8 mouse cellular contexts compared by ENCODE assay signal in genomic region chr7:15929910-15930309, GRCm38 (mm10). TPM values are rescaled to one million over a fixed set of nuclear protein-coding genes. Genes with fewer than 3 reads are reported as not detected.
DNase-seq lines count a peak whose midpoint lies in the region; ATAC-seq and TF ChIP-seq lines count a peak whose summit lies in the region.

No protein-coding gene starts in this region.

- H3K79me2 ChIP-seq in heart, adult 2 months (replicated peaks; ENCODE audit: control insufficient read depth, insufficient read depth, low read length): no peaks in the 10 kb centered on the region

- DNase-seq in urinary bladder, adult 18-20 months (ENCODE audit: low spot score in 2 of 2): peak; percentile 46 to 56
- no peak for DNase-seq in urinary bladder, postnatal 10 days (ENCODE audit: low spot score)
- DNase-seq in adrenal gland, postnatal 36 days: peak; percentile 76 to 91
- peak; percentile 77 to 83 for DNase-seq in heart, adult 2 months
- DNase-seq in limb, embryonic 10.5 days (ENCODE audit: low spot score): peak; percentile 62
- peak; percentile 30 for DNase-seq in midbrain, embryonic 14.5 days
- DNase-seq in thymus, postnatal 36 days: peak; percentile 54 to 59
- no peak for DNase-seq in cerebellum, adult 9-10 months

- peaks cover 12% of the 10 kb centered on the region for H3K36me3 ChIP-seq in heart, adult 2 months (ENCODE audit: control insufficient read depth, insufficient read depth, low read length)
- H3K36me3 ChIP-seq in limb, embryonic 10.5 days: peaks cover 2% of the 10 kb centered on the region; the same call in 1 of the 2 replicates
- no peaks in the 10 kb centered on the region for H3K36me3 ChIP-seq in midbrain, embryonic 14.5 days (ENCODE audit: control insufficient read depth, insufficient read depth, low read length)

- TF ChIP-seq POLR2A in heart, adult 2 months (IDR thresholded peaks at IDR 0.05; ENCODE audit: insufficient read depth, low read depth, low read length): 0 out of 2 replicates have a peak, but pooled peaks have one; percentile 33

- TF ChIP-seq EP300 in heart, adult 2 months (IDR thresholded peaks at IDR 0.05; ENCODE audit: insufficient read depth, low read depth, low read length): peak; percentile 90

- H3K4me3 ChIP-seq in heart, adult 2 months: no peak overlapping the region
- H3K4me3 ChIP-seq in limb, embryonic 10.5 days: no peak overlapping the region
- H3K4me3 ChIP-seq in midbrain, embryonic 14.5 days (replicated peaks; ENCODE audit: low read depth, low read length): no peak overlapping the region

- H3K9me3 ChIP-seq in limb, embryonic 10.5 days (replicated peaks): no peaks in the 10 kb centered on the region
- no peaks in the 10 kb centered on the region for H3K9me3 ChIP-seq in midbrain, embryonic 14.5 days (ENCODE audit: control insufficient read depth, low read length)

- H3K4me1 ChIP-seq in heart, adult 2 months (ENCODE audit: control insufficient read depth, insufficient read depth, low read length): peaks cover 13% of the 10 kb centered on the region
- H3K4me1 ChIP-seq in limb, embryonic 10.5 days: peaks cover 5% of the 10 kb centered on the region; the same call in 1 of the 2 replicates
- H3K4me1 ChIP-seq in midbrain, embryonic 14.5 days (ENCODE audit: control insufficient read depth, insufficient read depth, low read length): no peaks in the 10 kb centered on the region

- H3K4me2 ChIP-seq in midbrain, embryonic 14.5 days (ENCODE audit: low read length): no peak overlapping the region

- H3K27ac ChIP-seq in heart, adult 2 months: peak overlapping the region; percentile 18; the same call in 1 of the 2 replicates
- no peak overlapping the region for H3K27ac ChIP-seq in limb, embryonic 10.5 days
- no peak overlapping the region for H3K27ac ChIP-seq in midbrain, embryonic 14.5 days (replicated peaks; ENCODE audit: low read depth, low read length)

- no peak; the same call in 1 of the 2 replicates for ATAC-seq in midbrain, embryonic 14.5 days (ENCODE audit: low FRiP score, low TSS enrichment)

- no peaks in the 10 kb centered on the region for H3K27me3 ChIP-seq in heart, adult 2 months (ENCODE audit: control insufficient read depth, insufficient read depth, low read length)
- no peaks in the 10 kb centered on the region for H3K27me3 ChIP-seq in limb, embryonic 10.5 days (ENCODE audit: low read depth, poor library complexity, severe bottlenecking)
- no peaks in the 10 kb centered on the region for H3K27me3 ChIP-seq in midbrain, embryonic 14.5 days (ENCODE audit: control insufficient read depth, insufficient read depth, low read length)

- no peak overlapping the region for H3K9ac ChIP-seq in heart, adult 2 months (ENCODE audit: low read depth, low read length)
- no peak overlapping the region for H3K9ac ChIP-seq in midbrain, embryonic 14.5 days (replicated peaks; ENCODE audit: low read length)

- TF ChIP-seq CTCF in heart, adult 2 months (IDR thresholded peaks at IDR 0.05): peak; percentile 94

- intact Hi-C loops in heart, adult 2 months (cut with DNase I): loop anchor here (1.0 kb wide), 1 partner anchor 37 kb away; the partner anchor contains the start of gene Ehd2

- WGBS in heart, adult 2 months: 17% methylated on average over 4 of the region's 4 CpGs
- WGBS in limb, embryonic 10.5 days: 36% methylated on average over 4 of the region's 4 CpGs
- WGBS in midbrain, embryonic 14.5 days: 38% methylated on average over 4 of the region's 4 CpGs

RNA-seq across cellular contexts. Expression of gene Selenow, which starts 7.7 kb away (rescaled TPM):
- total RNA-seq in adrenal gland, postnatal 36 days (2021): 100 to 1,000 TPM; 174 to 216 TPM
- total RNA-seq in heart, adult 2 months (2021): 100 to 1,000 TPM; 170 to 195 TPM
- 312 and 325 TPM in 2 replicates for polyA plus RNA-seq in heart, adult 2 months (2012; rRNA removed)
- 654 and 733 TPM in 2 replicates for polyA plus RNA-seq in limb, embryonic 10.5 days (2016; fragmentation: Nextera tagmentation; extraction: Ambion mirVana)
- polyA plus RNA-seq in midbrain, embryonic 14.5 days (2014; fragmentation: Nextera tagmentation; extraction: Ambion mirVana): 1,539 and 1,832 TPM in 2 replicates

RNA-seq across cellular contexts. Expression of gene Nop53, which starts 16.0 kb away (rescaled TPM):
- total RNA-seq in adrenal gland, postnatal 36 days (2021): 100 to 1,000 TPM; 181 to 189 TPM
- 100 to 1,000 TPM; 117 to 143 TPM for total RNA-seq in heart, adult 2 months (2021)
- polyA plus RNA-seq in heart, adult 2 months (2012; rRNA removed): 56.3 and 60.0 TPM in 2 replicates
- 173 and 203 TPM in 2 replicates for polyA plus RNA-seq in limb, embryonic 10.5 days (2016; fragmentation: Nextera tagmentation; extraction: Ambion mirVana)
- 135 and 136 TPM in 2 replicates for polyA plus RNA-seq in midbrain, embryonic 14.5 days (2014; fragmentation: Nextera tagmentation; extraction: Ambion mirVana)

RNA-seq across cellular contexts. Expression of gene Ehd2, which starts 37.5 kb away (rescaled TPM):
- total RNA-seq in adrenal gland, postnatal 36 days (2021): 10 to 100 TPM; 36.7 to 85.9 TPM
- total RNA-seq in heart, adult 2 months (2021): 10 to 100 TPM; 76.8 to 91.3 TPM
- polyA plus RNA-seq in heart, adult 2 months (2012; rRNA removed): 81.9 and 100 TPM in 2 replicates
- polyA plus RNA-seq in limb, embryonic 10.5 days (2016; fragmentation: Nextera tagmentation; extraction: Ambion mirVana): 10.1 and 10.4 TPM in 2 replicates
- 3.1 and 3.9 TPM in 2 replicates for polyA plus RNA-seq in midbrain, embryonic 14.5 days (2014; fragmentation: Nextera tagmentation; extraction: Ambion mirVana)

RNA-seq across cellular contexts. Expression of gene Crxos, which starts 47.5 kb away (rescaled TPM):
- not detected for total RNA-seq in adrenal gland, postnatal 36 days (2021)
- total RNA-seq in heart, adult 2 months (2021): not detected
- not detected in 2 replicates for polyA plus RNA-seq in heart, adult 2 months (2012; rRNA removed)
- not detected in 2 replicates for polyA plus RNA-seq in limb, embryonic 10.5 days (2016; fragmentation: Nextera tagmentation; extraction: Ambion mirVana)
- polyA plus RNA-seq in midbrain, embryonic 14.5 days (2014; fragmentation: Nextera tagmentation; extraction: Ambion mirVana): 0.22 TPM in 1 of 2 replicates, not detected in the other

RNA-seq across cellular contexts. Expression of gene Crx, which starts 50.1 kb away (rescaled TPM):
- total RNA-seq in adrenal gland, postnatal 36 days (2021): not detected
- total RNA-seq in heart, adult 2 months (2021): not detected
- polyA plus RNA-seq in heart, adult 2 months (2012; rRNA removed): not detected in 2 replicates
- not detected in 2 replicates for polyA plus RNA-seq in limb, embryonic 10.5 days (2016; fragmentation: Nextera tagmentation; extraction: Ambion mirVana)
- 0.18 TPM in 1 of 2 replicates, not detected in the other for polyA plus RNA-seq in midbrain, embryonic 14.5 days (2014; fragmentation: Nextera tagmentation; extraction: Ambion mirVana)

Comparison
In these comparisons a context has a peak if more than half of its experiments do, and no peak if none do; other contexts are left out.
1. DNase-seq: peak in urinary bladder, adult 18-20 months (2 of 2), adrenal gland, postnatal 36 days (2 of 2), heart, adult 2 months (2 of 2), limb, embryonic 10.5 days (single experiment), midbrain, embryonic 14.5 days (single experiment) and thymus, postnatal 36 days (2 of 2); none in urinary bladder, postnatal 10 days (single experiment) and cerebellum, adult 9-10 months (single experiment).